ENCODE assay signal across 8 mouse cellular contexts in genomic region chr8:108885450-108885849, GRCm38 (mm10).
A peak's percentile ranks its signal among the peaks of the same experiment; 100 is the strongest.
DNase-seq lines count a peak whose midpoint lies in the region; ATAC-seq lines count a peak whose summit lies in the region.

No protein-coding gene starts in this region.

- peaks cover 45% of the 10 kb centered on the region for H3K4me1 ChIP-seq in forebrain, embryonic 16.5 days (replicated peaks; ENCODE audit: control insufficient read depth, insufficient read depth, low read length)
- peaks cover 55% of the 10 kb centered on the region for H3K4me1 ChIP-seq in neural tube, embryonic 15.5 days

- 32% methylated on average over 14 of the region's 14 CpGs for WGBS in forebrain, embryonic 16.5 days
- 27% methylated on average over 14 of the region's 14 CpGs for WGBS in neural tube, embryonic 15.5 days

- ATAC-seq in forebrain, embryonic 16.5 days = no peak
- ATAC-seq in neural tube, embryonic 15.5 days (ENCODE audit: low FRiP score) = 0 out of 2 replicates have a peak, but pooled peaks have one; percentile 42

- intact Hi-C loops in left cerebral cortex, postnatal 4 days (cut with DNase I) = no loop called here
- intact Hi-C loops in left cerebral cortex, postnatal 36 days (cut with DNase I) = loop anchor here (5.0 kb wide), 1 partner anchor 532 kb away; no protein-coding TSS in a partner anchor

- DNase-seq in left cerebral cortex, postnatal 4 days = peak; percentile 84
- DNase-seq in left cerebral cortex, postnatal 36 days (ENCODE audit: low spot score in 2 of 2) = no peak
- DNase-seq in kidney, postnatal 36 days = peak; percentile 40 to 43
- DNase-seq in natural killer cell, adult 2 months (ENCODE audit: low spot score in 2 of 2) = no peak
- DNase-seq in right cerebral cortex, postnatal 25 days = no peak
- DNase-seq in adrenal gland, adult 8-10 months = no peak

- H3K9me3 ChIP-seq in forebrain, embryonic 16.5 days (ENCODE audit: control insufficient read depth, low read length) = no peaks in the 10 kb centered on the region
- H3K9me3 ChIP-seq in neural tube, embryonic 15.5 days (replicated peaks) = no peaks in the 10 kb centered on the region

- 0 out of 2 replicates have a peak overlapping the region, but pooled peaks have one; percentile 18 for H3K9ac ChIP-seq in forebrain, embryonic 16.5 days (replicated peaks; ENCODE audit: low read depth, low read length)
- no peak overlapping the region for H3K9ac ChIP-seq in neural tube, embryonic 15.5 days (replicated peaks)

- no peaks in the 10 kb centered on the region for H3K36me3 ChIP-seq in forebrain, embryonic 16.5 days (ENCODE audit: control insufficient read depth, insufficient read depth)
- H3K36me3 ChIP-seq in neural tube, embryonic 15.5 days = no peaks in the 10 kb centered on the region

- H3K27ac ChIP-seq in forebrain, embryonic 16.5 days (ENCODE audit: low read length) = no peak overlapping the region
- peak overlapping the region; percentile 58 for H3K27ac ChIP-seq in neural tube, embryonic 15.5 days (replicated peaks)

- no peak overlapping the region for H3K4me3 ChIP-seq in forebrain, embryonic 16.5 days (replicated peaks; ENCODE audit: low read length)
- no peak overlapping the region for H3K4me3 ChIP-seq in neural tube, embryonic 15.5 days (replicated peaks)

- peaks cover 3% of the 10 kb centered on the region; the same call in 1 of the 2 replicates for H3K27me3 ChIP-seq in forebrain, embryonic 16.5 days (replicated peaks; ENCODE audit: control insufficient read depth, insufficient read depth, low read length)
- H3K27me3 ChIP-seq in neural tube, embryonic 15.5 days (replicated peaks) = no peaks in the 10 kb centered on the region

- H3K4me2 ChIP-seq in forebrain, embryonic 16.5 days (ENCODE audit: low read length) = no peak overlapping the region
- H3K4me2 ChIP-seq in neural tube, embryonic 15.5 days = no peak overlapping the region; the same call in none of the 2 replicates

Comparison
In these comparisons a context has a peak if more than half of its experiments do, and no peak if none do; other contexts are left out.
1. DNase-seq: peak in left cerebral cortex, postnatal 4 days (single experiment) and kidney, postnatal 36 days (2 of 2); none in left cerebral cortex, postnatal 36 days (0 of 2), natural killer cell, adult 2 months (0 of 2), right cerebral cortex, postnatal 25 days (single experiment) and adrenal gland, adult 8-10 months (single experiment).